8 mouse cellular contexts compared by ENCODE assay signal in the genomic region with DNA sequence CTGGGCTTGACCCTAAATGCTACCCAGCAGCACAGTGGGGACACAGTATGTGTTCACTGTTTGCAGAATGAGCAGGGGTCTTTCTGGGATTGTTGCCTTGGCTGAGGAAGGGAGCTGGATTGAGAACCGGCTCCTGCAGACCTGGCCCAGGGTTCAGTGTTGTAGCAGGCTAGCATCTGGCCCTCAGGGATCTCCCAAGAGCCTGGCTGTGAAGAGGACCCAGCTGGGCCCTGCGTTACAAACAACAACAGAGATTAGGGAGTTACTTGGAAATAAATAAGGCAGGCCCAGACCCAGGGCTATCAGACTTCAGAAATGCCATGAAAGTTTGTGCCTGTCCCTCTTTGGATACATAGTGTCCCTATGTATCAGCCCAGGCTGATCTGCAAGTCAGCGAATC. TPM values are rescaled to one million over a fixed set of nuclear protein-coding genes. Genes with fewer than 3 reads are reported as not detected.
DNase-seq lines count a peak whose midpoint lies in the region; ATAC-seq and TF ChIP-seq lines count a peak whose summit lies in the region.
"Had no signal": no experiment of that assay in that cellular context is flagged by ENCODE, and none has a peak within 500 bp of the region (broad histone marks: within the 10 kb centered on the region; RNA-seq: fewer than 3 reads in every experiment).

No protein-coding gene starts in this region.

- peaks cover 7% of the 10 kb centered on the region for H3K4me1 ChIP-seq in kidney, adult 2 months (ENCODE audit: control insufficient read depth, insufficient read depth, low read length)
- peaks cover 7% of the 10 kb centered on the region for H3K4me1 ChIP-seq in spleen, adult 2 months (ENCODE audit: control insufficient read depth, insufficient read depth, insufficient read length)
- H3K4me1 ChIP-seq in liver, embryonic 11.5 days (replicated peaks; ENCODE audit: control insufficient read depth, insufficient read depth, low read length), result peaks cover 32% of the 10 kb centered on the region

- ATAC-seq in liver, embryonic 11.5 days (replicated peaks; ENCODE audit: low FRiP score), result no peak
- ATAC-seq: midbrain, embryonic 16.5 days had no signal

- no peak overlapping the region for H3K4me3 ChIP-seq in kidney, adult 2 months (ENCODE audit: insufficient read depth, low read depth, low read length)
- no peak overlapping the region for H3K4me3 ChIP-seq in spleen, adult 2 months (ENCODE audit: extremely low read depth, insufficient read depth, insufficient read length)
- H3K4me3 ChIP-seq in liver, embryonic 11.5 days (ENCODE audit: low read depth, low read length), result no peak overlapping the region

- H3K9me3 ChIP-seq in liver, embryonic 11.5 days (ENCODE audit: control insufficient read depth, low read length), result no peaks in the 10 kb centered on the region

- no peak for TF ChIP-seq POLR2A in kidney, adult 2 months (IDR thresholded peaks at IDR 0.05; ENCODE audit: low read depth, low read length)
- TF ChIP-seq POLR2A in spleen, adult 2 months (IDR thresholded peaks at IDR 0.05; ENCODE audit: low read depth, low read length), result no peak

- peak overlapping the region; percentile 44; the same call in 1 of the 2 replicates for H3K4me2 ChIP-seq in liver, embryonic 11.5 days

- H3K27me3 ChIP-seq in kidney, adult 2 months (replicated peaks; ENCODE audit: control insufficient read depth, insufficient read depth, low read length), result no peaks in the 10 kb centered on the region
- no peaks in the 10 kb centered on the region for H3K27me3 ChIP-seq in spleen, adult 2 months (ENCODE audit: control insufficient read depth, insufficient read depth, low read length)
- H3K27me3 ChIP-seq in liver, embryonic 11.5 days (replicated peaks; ENCODE audit: control insufficient read depth, insufficient read depth, low read length), result no peaks in the 10 kb centered on the region

- no peaks in the 10 kb centered on the region for H3K36me3 ChIP-seq in kidney, adult 2 months (ENCODE audit: control insufficient read depth, insufficient read depth, low read length)
- H3K36me3 ChIP-seq in spleen, adult 2 months (ENCODE audit: control insufficient read depth, insufficient read depth, low read length), result no peaks in the 10 kb centered on the region
- H3K36me3 ChIP-seq in liver, embryonic 11.5 days (ENCODE audit: control insufficient read depth, insufficient read depth, low read length), result no peaks in the 10 kb centered on the region

- no peak for DNase-seq in kidney, adult 2 months
- no peak for DNase-seq in kidney, postnatal 25 days
- no peak for DNase-seq in spleen, adult 2 months (ENCODE audit: low read depth in 1 of 2, low spot score in 2 of 2)
- no peak for DNase-seq in spleen, adult 18-20 months
- DNase-seq in liver, embryonic 11.5 days (ENCODE audit: low spot score), result no peak
- no peak for DNase-seq in urinary bladder, postnatal 4 days (ENCODE audit: low spot score in 2 of 2)
- DNase-seq in cerebellum, postnatal 25 days, result no peak

- H3K27ac ChIP-seq in kidney, adult 2 months (ENCODE audit: insufficient read depth, low read depth, low read length), result peak overlapping the region; percentile 74
- H3K27ac ChIP-seq in spleen, adult 2 months (ENCODE audit: insufficient read depth, low read length), result 0 out of 2 replicates have a peak overlapping the region, but pooled peaks have one; percentile 23
- H3K27ac ChIP-seq in liver, embryonic 11.5 days (ENCODE audit: low read depth, low read length), result peak overlapping the region; percentile 71

- H3K9ac ChIP-seq in liver, embryonic 11.5 days (ENCODE audit: low read depth, low read length), result 0 out of 2 replicates have a peak overlapping the region, but pooled peaks have one; percentile 0

- TF ChIP-seq CTCF in kidney, adult 2 months (conservative IDR thresholded peaks at IDR 0.05; ENCODE audit: insufficient read depth, insufficient read length, low read depth, low read length), result no peak
- TF ChIP-seq CTCF in spleen, adult 2 months (IDR thresholded peaks at IDR 0.05; ENCODE audit: extremely low read depth, insufficient read depth, insufficient read length, insufficient replicate concordance), result no peak

- WGBS in kidney, adult 2 months, result 70% methylated on average over 3 of the region's 3 CpGs
- 79% methylated on average over 3 of the region's 3 CpGs for whole genome bisulfite sequencing in spleen, adult 2 months
- WGBS in liver, embryonic 11.5 days, result 63% methylated on average over 3 of the region's 3 CpGs

RNA-seq across cellular contexts. Expression of gene Eng, which starts 0.7 kb away (rescaled TPM):
- polyA plus RNA-seq in kidney, adult 2 months (2012; rRNA removed), result 228 and 289 TPM in 2 replicates
- 132 and 168 TPM in 2 replicates for polyA plus RNA-seq in spleen, adult 2 months (2012; rRNA removed)
- polyA plus RNA-seq in liver, embryonic 11.5 days (2014; fragmentation: Nextera tagmentation; extraction: Ambion mirVana), result 39.2 and 40.1 TPM in 2 replicates

RNA-seq across cellular contexts. Expression of gene Ak1, which starts 24.1 kb away (rescaled TPM):
- polyA plus RNA-seq in kidney, adult 2 months (2012; rRNA removed), result 31.6 and 47.4 TPM in 2 replicates
- 6.3 and 7.4 TPM in 2 replicates for polyA plus RNA-seq in spleen, adult 2 months (2012; rRNA removed)
- polyA plus RNA-seq in liver, embryonic 11.5 days (2014; fragmentation: Nextera tagmentation; extraction: Ambion mirVana), result 6.7 and 8.3 TPM in 2 replicates

RNA-seq across cellular contexts. Expression of gene St6galnac6, which starts 46.1 kb away (rescaled TPM):
- 21.1 and 23.6 TPM in 2 replicates for polyA plus RNA-seq in kidney, adult 2 months (2012; rRNA removed)
- 22.3 and 32.4 TPM in 2 replicates for polyA plus RNA-seq in spleen, adult 2 months (2012; rRNA removed)
- polyA plus RNA-seq in liver, embryonic 11.5 days (2014; fragmentation: Nextera tagmentation; extraction: Ambion mirVana), result 9.6 and 10.6 TPM in 2 replicates

RNA-seq across cellular contexts. Expression of gene Fpgs, which starts 58.3 kb away (rescaled TPM):
- 147 and 174 TPM in 2 replicates for polyA plus RNA-seq in kidney, adult 2 months (2012; rRNA removed)
- polyA plus RNA-seq in spleen, adult 2 months (2012; rRNA removed), result 34.5 and 49.5 TPM in 2 replicates
- polyA plus RNA-seq in liver, embryonic 11.5 days (2014; fragmentation: Nextera tagmentation; extraction: Ambion mirVana), result 46.2 and 47.1 TPM in 2 replicates

RNA-seq across cellular contexts. Expression of gene St6galnac4, which starts 58.8 kb away (rescaled TPM):
- polyA plus RNA-seq in kidney, adult 2 months (2012; rRNA removed), result 7.0 and 7.2 TPM in 2 replicates
- 34.2 and 40.4 TPM in 2 replicates for polyA plus RNA-seq in spleen, adult 2 months (2012; rRNA removed)
- 26.0 and 28.8 TPM in 2 replicates for polyA plus RNA-seq in liver, embryonic 11.5 days (2014; fragmentation: Nextera tagmentation; extraction: Ambion mirVana)

Comparison
In these comparisons a context has a peak if more than half of its experiments do, and no peak if none do; other contexts are left out.
1. H3K27ac ChIP-seq: peak in every context shown above with its lines; median percentile 74 in kidney, adult 2 months; 71 in liver, embryonic 11.5 days; 23 in spleen, adult 2 months.